Mouse (Mus musculus): ENCODE data around the gene Brd3. TPM values are rescaled to one million over a fixed set of nuclear protein-coding genes. Genes with fewer than 3 reads are reported as not detected.

Gene Brd3
- polyA plus RNA-seq (2014; fragmentation: Illumina TruSeq; extraction: RNeasy Lipid Tissue Mini Kit (QIAGEN cat#74804); ENCODE audit: insufficient read depth, low read depth, low replicate concordance), result 8.6 TPM

GRCm38 (mm10) chr2:27507562-27507961 is at the start of gene Brd3:
Brd3 (minus strand) TSS chr2:27507662.

GRCm38 (mm10) chr2:27514639-27515328 is 7.3 kb upstream of the Brd3 start, which contains the start of gene Wdr5:
Wdr5 (plus strand) TSS chr2:27515157.

GRCm38 (mm10) chr2:27441767-27442707 is 65.4 kb downstream of the Brd3 start, which contains the start of gene Brd3os:
Brd3os (plus strand) TSS chr2:27442324.

GRCm38 (mm10) chr2:27426855-27427457 is 80.5 kb downstream of the Brd3 start, which contains the start of gene Vav2:
Vav2 (minus strand) TSS chr2:27427033.

Other genes starting within 250 kb of the Brd3 start
- 12.2 TPM for gene Vav2, start 80.6 kb downstream of the Brd3 start, polyA plus RNA-seq (2014; fragmentation: Illumina TruSeq; extraction: RNeasy Lipid Tissue Mini Kit (QIAGEN cat#74804); ENCODE audit: insufficient read depth, low read depth, low replicate concordance)
- gene Brd3os, start 65.3 kb downstream of the Brd3 start, polyA plus RNA-seq (2014; fragmentation: Illumina TruSeq; extraction: RNeasy Lipid Tissue Mini Kit (QIAGEN cat#74804); ENCODE audit: insufficient read depth, low read depth, low replicate concordance), result 2.7 TPM
- 18.7 TPM for gene Wdr5, start 7.5 kb upstream of the Brd3 start, polyA plus RNA-seq (2014; fragmentation: Illumina TruSeq; extraction: RNeasy Lipid Tissue Mini Kit (QIAGEN cat#74804); ENCODE audit: insufficient read depth, low read depth, low replicate concordance)
- gene Rxra, start 168.8 kb upstream of the Brd3 start, polyA plus RNA-seq (2014; fragmentation: Illumina TruSeq; extraction: RNeasy Lipid Tissue Mini Kit (QIAGEN cat#74804); ENCODE audit: insufficient read depth, low read depth, low replicate concordance), result 20.8 TPM